Mouse (Mus musculus) gastrocnemius, adult 18-20 months (tissue): Measurements from ENCODE around the gene Preb. TPM values are rescaled to one million over a fixed set of nuclear protein-coding genes. Genes with fewer than 3 reads are reported as not detected.

Experiments
- DNase-seq: peaks from one replicate; pipeline ENCODE4 v3.0.0; 2021; ENCODE audit warnings: low spot score
- total RNA-seq, 2 experiments: library from RNA; stranded (reverse); gene quantifications; 2 replicates each; pipeline ENCODE4 v1.2.3; 2021

The Preb gene
- total RNA-seq, 2 experiments from 2014 or later: 70.5 to 78.2 TPM

GRCm38 (mm10) chr5:30922581-30923041 is 37.5 kb downstream of the Preb start:
- no peak for DNase-seq

- peak; percentile 91 for DNase-seq
Observed at GRCm38 (mm10) chr5:30921256-30922033, 38.7 kb downstream of the Preb start, which contains the start of gene Khk. Khk (plus strand) TSS chr5:30921431.

GRCm38 (mm10) chr5:30920621-30921020 is 39.5 kb downstream of the Preb start:
- DNase-seq: no peak

- DNase-seq: no peak
Observed at GRCm38 (mm10) chr5:30919831-30920614, 40.1 kb downstream of the Preb start.

- DNase-seq: no peak
Observed at GRCm38 (mm10) chr5:30918691-30919090, 41.5 kb downstream of the Preb start.

- DNase-seq: no peak
Observed at GRCm38 (mm10) chr5:30917891-30918670, 42.1 kb downstream of the Preb start.

GRCm38 (mm10) chr5:30917348-30917747 is 42.8 kb downstream of the Preb start:
- no peak for DNase-seq

GRCm38 (mm10) chr5:30916841-30917240 is 43.3 kb downstream of the Preb start:
- DNase-seq: no peak

GRCm38 (mm10) chr5:30915974-30916433 is 44.2 kb downstream of the Preb start:
- DNase-seq: peak; percentile 94

- no peak for DNase-seq
Observed at GRCm38 (mm10) chr5:30915456-30915855, 44.7 kb downstream of the Preb start.

GRCm38 (mm10) chr5:30914849-30915248 is 45.3 kb downstream of the Preb start:
- no peak for DNase-seq

GRCm38 (mm10) chr5:30914101-30914635 is 46.0 kb downstream of the Preb start:
- DNase-seq: no peak

- peak; percentile 65 for DNase-seq
Observed at GRCm38 (mm10) chr5:30913060-30913841, 46.9 kb downstream of the Preb start, which contains the start of gene Emilin1. Emilin1 (plus strand) TSS chr5:30913402.

GRCm38 (mm10) chr5:30912156-30912555 is 48.0 kb downstream of the Preb start:
- no peak for DNase-seq

GRCm38 (mm10) chr5:30910481-30910880 is 49.7 kb downstream of the Preb start:
- no peak for DNase-seq

GRCm38 (mm10) chr5:30909863-30910262 is 50.3 kb downstream of the Preb start:
- DNase-seq: no peak

- no peak for DNase-seq
Observed at GRCm38 (mm10) chr5:30909300-30909659, 50.9 kb downstream of the Preb start.

- DNase-seq: no peak
Observed at GRCm38 (mm10) chr5:30908426-30909299, 51.5 kb downstream of the Preb start.

GRCm38 (mm10) chr5:30907413-30908059 is 52.6 kb downstream of the Preb start, which contains the start of gene Ost4:
Ost4 (minus strand) TSS chr5:30907788.
- peak; percentile 96 for DNase-seq
